Mouse (Mus musculus) mouse embryonic stem cell (cell line): Measurements from ENCODE around the gene Rdh8.
"Not testable (repeated sequence)": the region's sequence is repeated elsewhere in the genome, so short reads cannot be mapped to it uniquely, and the experiment has no call there.

ENCODE experiments used
- in situ Hi-C, 2 experiments: fragments of 300-500 bp; cut with MboI; formaldehyde crosslinking; loops; 1 replicate in 1 of 2; 3 replicates in 1 of 2; pipeline ENCODE4 v1.14.3; 2019 to 2020; ENCODE audit warnings: low sequenced_read_pairs in 2 of 2, low pct_unique_long_range_greater_than_20kb in 1 of 2, mixed read lengths in 1 of 2; ENCODE audit not compliant: unreplicated experiment in 1 of 2

Rdh8 gene

GRCm38 (mm10) chr9:20830901-20831643 is 12.8 kb downstream of the Rdh8 start:
- in situ Hi-C loops: loop anchor here in 1 of 2 experiments (5.0 kb wide), 1 partner anchor 89 kb away; no protein-coding TSS in a partner anchor

- in situ Hi-C loops: loop anchor here in 1 of 2 experiments (5.0 kb wide), 1 partner anchor 93 kb away; no protein-coding TSS in a partner anchor
These were observed 16.6 kb downstream of the Rdh8 start for GRCm38 (mm10) chr9:20834881-20835280.

- in situ Hi-C loops: not testable (repeated sequence)
These were observed 17.2 kb downstream of the Rdh8 start for GRCm38 (mm10) chr9:20835431-20835954.

GRCm38 (mm10) chr9:20837184-20837947 is 19.1 kb downstream of the Rdh8 start:
- in situ Hi-C loops: no loop called here

GRCm38 (mm10) chr9:20838931-20839330 is 20.6 kb downstream of the Rdh8 start:
- in situ Hi-C loops: no loop called here

- in situ Hi-C loops: no loop called here
These were observed 23.9 kb downstream of the Rdh8 start for GRCm38 (mm10) chr9:20842211-20842610.

GRCm38 (mm10) chr9:20842670-20843069 is 24.4 kb downstream of the Rdh8 start:
- in situ Hi-C loops: no loop called here

GRCm38 (mm10) chr9:20850179-20850578 is 31.9 kb downstream of the Rdh8 start:
- in situ Hi-C loops: no loop called here

GRCm38 (mm10) chr9:20857131-20857530 is 38.8 kb downstream of the Rdh8 start:
- in situ Hi-C loops: no loop called here

- in situ Hi-C loops: no loop called here
These were observed 41.6 kb downstream of the Rdh8 start for GRCm38 (mm10) chr9:20859926-20860325.

GRCm38 (mm10) chr9:20861821-20862220 is 43.5 kb downstream of the Rdh8 start:
- in situ Hi-C loops: no loop called here

- in situ Hi-C loops: no loop called here
These were observed 43.9 kb downstream of the Rdh8 start for GRCm38 (mm10) chr9:20862225-20862624.

- in situ Hi-C loops: no loop called here
These were observed 48.6 kb downstream of the Rdh8 start for GRCm38 (mm10) chr9:20866879-20867278.

GRCm38 (mm10) chr9:20868448-20869001 is 50.2 kb downstream of the Rdh8 start, which contains the start of gene A230050P20Rik:
Gene A230050P20Rik (plus strand): TSS chr9:20868642.
- in situ Hi-C loops: no loop called here

GRCm38 (mm10) chr9:20869246-20869645 is 50.9 kb downstream of the Rdh8 start:
- in situ Hi-C loops: no loop called here

GRCm38 (mm10) chr9:20870211-20871173 is 52.2 kb downstream of the Rdh8 start:
- in situ Hi-C loops: no loop called here

GRCm38 (mm10) chr9:20872991-20873390 is 54.7 kb downstream of the Rdh8 start:
- in situ Hi-C loops: no loop called here

GRCm38 (mm10) chr9:20873521-20873920 is 55.2 kb downstream of the Rdh8 start:
- in situ Hi-C loops: no loop called here
